In the genomic region with DNA sequence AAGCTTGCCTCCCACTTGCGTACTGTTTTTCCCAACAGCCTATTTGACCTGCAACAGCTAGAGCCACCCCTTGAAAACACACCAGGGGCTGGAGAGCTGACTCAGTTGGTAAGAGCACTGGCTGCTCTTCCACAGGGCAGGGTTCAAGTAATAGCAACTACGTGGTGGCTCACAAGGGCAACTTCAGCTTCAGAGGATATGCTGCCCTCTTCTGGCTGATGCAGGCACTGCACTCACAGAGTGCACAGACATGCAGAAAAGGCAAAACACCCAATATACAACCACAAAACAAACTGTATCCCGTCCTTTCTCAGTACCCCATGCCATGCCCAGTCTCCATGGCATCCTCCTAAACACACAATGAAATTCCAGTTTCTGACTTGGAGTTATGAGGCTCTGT, we compare ENCODE assay signal across 10 mouse cellular contexts. TPM values are rescaled to one million over a fixed set of nuclear protein-coding genes. Genes with fewer than 3 reads are reported as not detected.
A peak's percentile ranks its signal among the peaks of the same experiment; 100 is the strongest.
DNase-seq lines count a peak whose midpoint lies in the region; ATAC-seq and TF ChIP-seq lines count a peak whose summit lies in the region.
"Had no signal": no experiment of that assay in that cellular context is flagged by ENCODE, and none has a peak within 500 bp of the region (broad histone marks: within the 10 kb centered on the region; RNA-seq: fewer than 3 reads in every experiment).

No protein-coding gene starts in this region.

- H3K27ac ChIP-seq in hindbrain, embryonic 11.5 days (ENCODE audit: low read depth, low read length) = no peak overlapping the region
- no peak overlapping the region for H3K27ac ChIP-seq in hindbrain, embryonic 16.5 days (ENCODE audit: low read depth, low read length)
- no peak overlapping the region for H3K27ac ChIP-seq in spleen, adult 2 months (ENCODE audit: insufficient read depth, low read length)
- H3K27ac ChIP-seq: embryonic facial prominence, embryonic 12.5 days; limb, embryonic 12.5 days had no signal

- H3K4me2 ChIP-seq in hindbrain, embryonic 11.5 days (replicated peaks; ENCODE audit: low read depth, low read length) = no peak overlapping the region
- no peak overlapping the region for H3K4me2 ChIP-seq in hindbrain, embryonic 16.5 days (ENCODE audit: low read length)
- H3K4me2 ChIP-seq: embryonic facial prominence, embryonic 12.5 days; limb, embryonic 12.5 days had no signal

- no peak overlapping the region for H3K9ac ChIP-seq in hindbrain, embryonic 11.5 days (ENCODE audit: low read depth, low read length)
- H3K9ac ChIP-seq in hindbrain, embryonic 16.5 days (ENCODE audit: low read depth, low read length) = no peak overlapping the region
- H3K9ac ChIP-seq: embryonic facial prominence, embryonic 12.5 days; limb, embryonic 12.5 days had no signal

- H3K4me3 ChIP-seq in hindbrain, embryonic 11.5 days (ENCODE audit: low read depth, low read length) = no peak overlapping the region
- H3K4me3 ChIP-seq in hindbrain, embryonic 16.5 days (ENCODE audit: low read length) = no peak overlapping the region
- H3K4me3 ChIP-seq in G1E (ENCODE audit: low read depth, low read length) = no peak overlapping the region
- H3K4me3 ChIP-seq in spleen, adult 2 months (ENCODE audit: extremely low read depth, insufficient read depth, insufficient read length) = no peak overlapping the region
- H3K4me3 ChIP-seq: embryonic facial prominence, embryonic 12.5 days; limb, embryonic 12.5 days had no signal

- TF ChIP-seq POLR2A in spleen, adult 2 months (IDR thresholded peaks at IDR 0.05; ENCODE audit: low read depth, low read length) = no peak

- no peaks in the 10 kb centered on the region for H3K9me3 ChIP-seq in hindbrain, embryonic 11.5 days (ENCODE audit: control insufficient read depth, low read length)
- H3K9me3 ChIP-seq in hindbrain, embryonic 16.5 days (ENCODE audit: control insufficient read depth, low read length) = no peaks in the 10 kb centered on the region
- peaks cover 5% of the 10 kb centered on the region for H3K9me3 ChIP-seq in G1E (replicated peaks)
- H3K9me3 ChIP-seq: embryonic facial prominence, embryonic 12.5 days had no signal

- 72% methylated on average over 3 of the region's 3 CpGs for WGBS in hindbrain, embryonic 11.5 days
- 79% methylated on average over 3 of the region's 3 CpGs for WGBS in hindbrain, embryonic 16.5 days
- 79% methylated on average over 3 of the region's 3 CpGs for WGBS in spleen, adult 2 months

- TF ChIP-seq CTCF in G1E (IDR thresholded peaks at IDR 0.05; ENCODE audit: low read depth, low read length) = peak; percentile 88
- TF ChIP-seq CTCF in spleen, adult 2 months (IDR thresholded peaks at IDR 0.05; ENCODE audit: extremely low read depth, insufficient read depth, insufficient read length, insufficient replicate concordance) = peak; percentile 48; the same call in 1 of the 2 replicates

- no peaks in the 10 kb centered on the region for H3K36me3 ChIP-seq in hindbrain, embryonic 11.5 days (ENCODE audit: control insufficient read depth, insufficient read depth, low read length)
- H3K36me3 ChIP-seq in hindbrain, embryonic 16.5 days (ENCODE audit: control insufficient read depth, insufficient read depth, low read length) = no peaks in the 10 kb centered on the region
- no peaks in the 10 kb centered on the region for H3K36me3 ChIP-seq in G1E (replicated peaks)
- no peaks in the 10 kb centered on the region; the same call in 1 of the 2 replicates for H3K36me3 ChIP-seq in spleen, adult 2 months (ENCODE audit: control insufficient read depth, insufficient read depth, low read length)
- H3K36me3 ChIP-seq: embryonic facial prominence, embryonic 12.5 days; limb, embryonic 12.5 days had no signal

- H3K4me1 ChIP-seq in hindbrain, embryonic 11.5 days (replicated peaks; ENCODE audit: control insufficient read depth, insufficient read depth, low read length) = 0 out of 2 replicates have a peak, but pooled peaks cover 3% of the 10 kb centered on the region
- H3K4me1 ChIP-seq in hindbrain, embryonic 16.5 days (ENCODE audit: control insufficient read depth, insufficient read depth, low read depth, low read length) = peaks cover 15% of the 10 kb centered on the region
- no peaks in the 10 kb centered on the region for H3K4me1 ChIP-seq in G1E (ENCODE audit: insufficient read depth, low read depth, low read length)
- H3K4me1 ChIP-seq in spleen, adult 2 months (ENCODE audit: control insufficient read depth, insufficient read depth, insufficient read length) = no peaks in the 10 kb centered on the region

- peak; percentile 55 for DNase-seq in hindbrain, embryonic 11.5 days (ENCODE audit: low spot score)
- DNase-seq in 416B (ENCODE audit: low read depth) = peak; percentile 50
- no peak for DNase-seq in G1E (ENCODE audit: low spot score)
- peak; percentile 67 for DNase-seq in induced T-regulatory cell, adult 2 months (ENCODE audit: low read depth)
- DNase-seq in spleen, adult 2 months (ENCODE audit: low read depth in 1 of 2, low spot score in 2 of 2) = no peak
- DNase-seq in heart, postnatal 25 days (ENCODE audit: low spot score) = no peak
- no peak for DNase-seq in urinary bladder, postnatal 10 days (ENCODE audit: low spot score)

- no peak for ATAC-seq in hindbrain, embryonic 11.5 days (ENCODE audit: low FRiP score)
- ATAC-seq in hindbrain, embryonic 16.5 days = no peak
- no peak for ATAC-seq in G1E (ENCODE audit: extremely low read depth, insufficient number of reproducible peaks, low FRiP score, poor library complexity, severe bottlenecking)

- H3K27me3 ChIP-seq in hindbrain, embryonic 11.5 days (ENCODE audit: control insufficient read depth, insufficient read depth, low read length) = no peaks in the 10 kb centered on the region
- H3K27me3 ChIP-seq in hindbrain, embryonic 16.5 days (replicated peaks; ENCODE audit: control insufficient read depth, insufficient read depth, low read length) = no peaks in the 10 kb centered on the region
- peaks cover 16% of the 10 kb centered on the region for H3K27me3 ChIP-seq in G1E (ENCODE audit: insufficient read depth, low read length)
- no peaks in the 10 kb centered on the region for H3K27me3 ChIP-seq in spleen, adult 2 months (ENCODE audit: control insufficient read depth, insufficient read depth, low read length)
- H3K27me3 ChIP-seq: embryonic facial prominence, embryonic 12.5 days; limb, embryonic 12.5 days had no signal

- intact Hi-C loops in heart, postnatal 25 days (cut with DNase I) = no loop called here

RNA-seq across cellular contexts. Expression of a gene that starts 34.7 kb away (rescaled TPM):
- 1.5 and 2.2 TPM in 2 replicates for polyA plus RNA-seq in hindbrain, embryonic 11.5 days (2014; fragmentation: Nextera tagmentation; extraction: Ambion mirVana)
- 3.1 and 3.4 TPM in 2 replicates for polyA plus RNA-seq in hindbrain, embryonic 16.5 days (2015; fragmentation: Nextera tagmentation; extraction: Ambion mirVana)
- total RNA-seq in G1E (2014; fragmentation: Nextera tagmentation) = not detected in 2 replicates
- total RNA-seq in G1E (2017) = not detected in 2 replicates
- 0.08 TPM in 1 of 2 replicates, not detected in the other for polyA plus RNA-seq in G1E (2012)
- 3.8 and 5.5 TPM in 2 replicates for polyA plus RNA-seq in spleen, adult 2 months (2012; rRNA removed)
- 10 to 100 TPM in 1 of 2 experiments, 1 to 10 TPM in 1; 9.8 to 11.5 TPM for total RNA-seq in heart, postnatal 25 days (2021)

Comparison
In these comparisons a context has a peak if more than half of its experiments do, and no peak if none do; other contexts are left out.
1. DNase-seq: peak in hindbrain, embryonic 11.5 days (single experiment), 416B (single experiment) and induced T-regulatory cell, adult 2 months (single experiment); none in G1E (single experiment), spleen, adult 2 months (0 of 2), heart, postnatal 25 days (single experiment) and urinary bladder, postnatal 10 days (single experiment).